Mouse (Mus musculus): ENCODE measurements around the gene Icam4.
"Not testable (repeated sequence)": the region's sequence is repeated elsewhere in the genome, so short reads cannot be mapped to it uniquely, and the experiment has no call there.

The Icam4 gene

GRCm38 (mm10) chr9:21029291-21030054, at the start of gene Icam4:
Gene Icam4 (plus strand): TSS chr9:21029373.
- DNase-seq (ENCODE audit: low spot score) = peak; percentile 87

- no peak for DNase-seq (ENCODE audit: low spot score)
Observed at GRCm38 (mm10) chr9:20979769-20980168, 49.4 kb upstream of the Icam4 start.

- no peak for DNase-seq (ENCODE audit: low spot score)
Observed at GRCm38 (mm10) chr9:20982171-20982570, 47.0 kb upstream of the Icam4 start.

- DNase-seq (ENCODE audit: low spot score) = no peak
Observed at GRCm38 (mm10) chr9:20983169-20983568, 46.0 kb upstream of the Icam4 start.

- DNase-seq (ENCODE audit: low spot score) = peak; percentile 67
Observed at GRCm38 (mm10) chr9:20986952-20987686, 42.1 kb upstream of the Icam4 start.

GRCm38 (mm10) chr9:20987953-20988352, 41.2 kb upstream of the Icam4 start:
- DNase-seq (ENCODE audit: low spot score) = no peak

- peak; percentile 62 for DNase-seq (ENCODE audit: low spot score)
Observed at GRCm38 (mm10) chr9:20990861-20991260, 38.3 kb upstream of the Icam4 start.

GRCm38 (mm10) chr9:20991587-20991986, 37.6 kb upstream of the Icam4 start:
- DNase-seq (ENCODE audit: low spot score) = no peak

- DNase-seq (ENCODE audit: low spot score) = no peak
Observed at GRCm38 (mm10) chr9:20993165-20993898, 35.8 kb upstream of the Icam4 start.

- no peak for DNase-seq (ENCODE audit: low spot score)
Observed at GRCm38 (mm10) chr9:20995069-20995468, 34.1 kb upstream of the Icam4 start.

- DNase-seq (ENCODE audit: low spot score) = no peak
Observed at GRCm38 (mm10) chr9:20997065-20997464, 32.1 kb upstream of the Icam4 start.

- DNase-seq (ENCODE audit: low spot score) = not testable (repeated sequence)
Observed at GRCm38 (mm10) chr9:20998337-20998736, 30.8 kb upstream of the Icam4 start.

GRCm38 (mm10) chr9:21000811-21001210, 28.4 kb upstream of the Icam4 start:
- DNase-seq (ENCODE audit: low spot score) = no peak

GRCm38 (mm10) chr9:21001651-21002200, 27.4 kb upstream of the Icam4 start:
- no peak for DNase-seq (ENCODE audit: low spot score)

GRCm38 (mm10) chr9:21002270-21002626, 26.9 kb upstream of the Icam4 start:
- DNase-seq (ENCODE audit: low spot score) = no peak

GRCm38 (mm10) chr9:21002627-21003551, 26.3 kb upstream of the Icam4 start, which contains the start of gene Mrpl4:
Gene Mrpl4 (plus strand): TSS chr9:21002738.
- DNase-seq (ENCODE audit: low spot score) = peak; percentile 87

GRCm38 (mm10) chr9:21007313-21007952, 21.7 kb upstream of the Icam4 start:
- DNase-seq (ENCODE audit: low spot score) = no peak

- no peak for DNase-seq (ENCODE audit: low spot score)
Observed at GRCm38 (mm10) chr9:21008007-21008406, 21.2 kb upstream of the Icam4 start.

GRCm38 (mm10) chr9:21010362-21010761, 18.8 kb upstream of the Icam4 start:
- DNase-seq (ENCODE audit: low spot score) = peak; percentile 57

- not testable (repeated sequence) for DNase-seq (ENCODE audit: low spot score)
Observed at GRCm38 (mm10) chr9:21010939-21011541, 18.1 kb upstream of the Icam4 start.

Data from urinary bladder, postnatal 14 days (tissue).